Mouse (Mus musculus): ENCODE results near the gene Ddc.

The Ddc gene

DNA sequence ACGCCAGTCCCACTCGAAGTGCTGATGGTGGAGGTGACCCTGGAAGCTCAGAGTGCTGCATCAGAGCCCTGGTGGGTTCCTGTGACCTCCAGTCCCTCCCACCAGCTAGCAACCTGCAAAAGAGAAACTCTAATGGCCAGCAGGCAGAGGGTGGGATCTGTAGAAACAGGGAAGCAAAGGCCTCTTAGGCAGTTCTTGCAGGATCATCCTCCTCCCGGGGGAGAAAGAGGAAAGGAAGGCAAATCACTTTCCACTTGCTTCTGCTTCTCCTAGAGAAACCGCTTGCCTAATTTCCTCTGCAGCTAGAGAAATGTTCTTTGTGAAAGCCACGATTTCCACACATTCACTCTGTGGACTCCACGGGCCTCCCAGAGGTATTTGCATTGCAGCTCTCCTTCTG is 112.5 kb downstream of the Ddc start:
- DNase-seq (ENCODE audit: low read depth, low spot score): no peak

DNA sequence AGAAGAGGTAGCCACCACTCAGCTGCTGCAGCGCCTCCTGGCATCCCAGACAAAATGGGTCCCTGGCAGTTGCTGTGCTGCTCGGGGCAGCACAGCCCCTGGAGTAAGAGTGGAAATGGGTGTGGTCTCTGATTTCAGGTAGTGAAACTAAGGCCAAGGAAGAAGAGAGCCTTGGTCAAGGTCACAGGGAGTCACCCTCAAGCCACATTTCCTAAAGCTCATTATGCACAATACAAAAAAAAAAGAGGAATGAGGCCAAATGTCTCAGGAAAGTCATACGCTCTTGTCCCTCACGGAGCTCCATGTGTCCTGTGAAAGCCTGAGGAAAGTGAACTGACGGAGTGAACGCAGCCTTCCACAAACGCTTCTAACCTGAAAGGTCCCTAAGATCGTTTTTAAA is 116.2 kb downstream of the Ddc start:
- no peak for DNase-seq (ENCODE audit: low read depth, low spot score)

DNA sequence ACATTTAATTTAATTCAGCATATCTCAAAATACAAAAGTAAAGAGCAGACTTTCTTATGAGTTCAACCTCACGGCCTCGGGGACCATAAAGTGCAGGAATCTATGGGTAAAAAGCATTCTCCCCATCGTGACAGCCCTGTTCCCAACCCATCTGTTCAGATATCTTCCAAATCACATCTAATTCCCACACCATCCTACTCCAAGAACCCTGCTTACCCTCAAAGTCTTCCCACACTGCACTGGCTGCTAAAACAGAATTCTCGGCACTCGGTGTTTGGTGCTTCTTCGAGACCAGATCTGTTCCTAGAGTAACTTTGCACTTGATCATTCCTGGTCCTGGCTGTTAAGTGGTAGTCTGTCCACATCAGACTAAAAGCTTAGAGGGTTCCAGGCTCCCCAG is 119.6 kb downstream of the Ddc start:
- no peak for DNase-seq (ENCODE audit: low read depth, low spot score)

DNA sequence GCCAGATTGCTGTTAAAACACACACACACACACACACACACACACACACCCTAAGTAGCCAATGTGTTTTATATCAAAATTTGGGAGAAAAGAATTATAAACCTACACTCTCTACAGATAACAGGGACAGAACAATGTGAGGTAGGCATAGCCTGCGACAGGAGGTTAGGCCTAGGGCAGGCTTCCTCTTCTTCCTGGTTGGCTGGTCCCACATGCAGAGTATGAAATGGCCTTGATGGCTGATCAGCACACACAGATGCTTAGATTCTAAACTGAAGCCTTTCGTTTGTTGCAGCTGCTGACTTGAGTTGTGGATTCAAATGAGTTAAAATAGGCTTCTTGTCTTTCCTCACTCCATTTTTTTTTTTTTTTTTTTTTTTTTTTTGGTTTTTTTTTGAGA is 120.1 kb downstream of the Ddc start:
- no peak for DNase-seq (ENCODE audit: low read depth, low spot score)

DNA sequence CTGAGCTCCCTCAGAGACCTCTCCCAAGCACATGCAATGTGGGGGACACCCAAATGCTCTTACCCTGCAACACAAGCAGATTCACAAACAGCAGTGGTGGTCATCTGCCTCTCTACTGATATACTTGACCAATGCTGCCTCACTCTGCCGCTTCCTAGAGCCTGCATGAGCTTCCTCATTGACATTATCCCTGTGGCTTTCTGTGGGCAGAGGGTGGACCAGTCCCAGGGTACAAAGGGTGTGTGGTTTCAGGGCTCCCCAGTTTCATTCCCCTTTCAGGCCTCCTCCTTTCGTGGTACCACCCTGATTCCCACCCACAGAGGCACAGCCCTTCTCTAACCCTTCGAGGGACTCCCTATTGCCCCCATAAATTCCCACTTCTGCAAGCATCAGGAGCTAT is 120.7 kb downstream of the Ddc start:
- no peak for DNase-seq (ENCODE audit: low read depth, low spot score)

DNA sequence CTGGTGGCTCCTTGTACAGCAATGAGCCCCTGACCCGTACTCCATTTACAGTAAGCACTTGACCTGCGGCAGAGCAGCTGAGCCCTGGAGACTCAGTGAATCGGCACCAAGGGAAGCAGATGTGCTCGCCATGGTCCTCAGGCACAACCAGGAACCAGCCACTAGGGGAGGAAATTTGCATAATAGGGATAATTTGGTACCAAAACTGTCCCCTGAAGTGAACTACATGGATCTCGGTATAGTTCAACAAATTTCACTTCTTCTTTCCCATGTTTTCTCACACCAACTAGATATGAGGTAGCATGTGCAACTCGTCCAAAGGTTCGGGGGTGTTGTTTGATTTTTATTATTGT is 121.1 kb downstream of the Ddc start:
- DNase-seq (ENCODE audit: low read depth, low spot score): no peak

DNA sequence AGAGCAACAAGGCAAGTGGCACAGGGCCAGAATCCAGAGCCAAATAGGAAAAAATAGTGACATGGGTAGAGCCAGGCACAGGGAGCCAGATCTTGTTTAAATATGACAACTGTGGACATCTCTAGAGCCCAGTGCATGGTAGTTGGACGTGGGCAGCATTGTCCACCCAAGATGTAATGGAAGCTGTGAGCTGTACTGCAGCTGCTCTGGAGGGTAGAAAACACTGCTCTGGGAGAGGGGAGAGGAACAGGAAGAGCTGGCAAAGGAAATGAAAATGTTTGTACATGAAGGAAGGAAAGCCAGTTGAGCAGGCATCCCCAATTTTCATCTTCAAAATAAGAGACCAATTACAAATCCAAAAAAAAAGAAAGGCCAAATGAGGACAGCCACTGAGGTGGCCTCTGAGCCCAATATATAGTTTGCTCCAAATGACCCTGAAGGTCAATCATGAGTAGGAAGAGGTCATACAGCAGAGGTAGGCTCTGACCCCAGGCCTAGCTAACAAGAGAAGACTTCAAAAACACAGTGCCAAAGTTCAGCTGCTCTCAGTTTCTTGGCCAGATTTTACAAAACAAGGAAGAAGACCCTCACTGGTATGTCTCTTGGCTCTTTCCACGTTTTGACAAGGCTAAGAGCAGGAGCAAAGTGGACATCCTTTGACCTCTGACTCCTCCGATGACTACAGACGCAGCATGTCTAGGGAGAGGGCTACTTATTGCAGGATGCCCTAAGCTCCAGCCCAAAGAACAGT is 121.7 kb downstream of the Ddc start:
- no peak for DNase-seq (ENCODE audit: low read depth, low spot score)

DNA sequence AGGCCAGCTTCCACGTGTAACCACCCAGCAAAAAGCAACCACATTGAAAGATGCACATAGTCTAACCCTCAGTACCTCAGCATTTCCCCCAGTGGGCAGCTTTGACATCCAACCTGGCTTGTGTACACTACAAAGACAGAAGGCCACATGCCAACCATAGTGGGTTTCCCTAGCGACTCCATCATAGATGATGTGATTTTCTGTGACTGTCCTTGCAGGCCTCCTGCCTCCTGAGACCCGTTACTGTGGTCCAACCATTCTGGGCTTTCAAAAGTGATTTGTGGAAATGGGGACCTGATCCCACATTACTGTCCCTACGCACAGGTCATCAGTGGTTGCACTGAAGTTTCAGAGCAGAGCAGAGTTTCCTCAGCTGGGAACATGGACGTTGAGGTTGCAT is 123.1 kb downstream of the Ddc start:
- DNase-seq (ENCODE audit: low read depth, low spot score): no peak

DNA sequence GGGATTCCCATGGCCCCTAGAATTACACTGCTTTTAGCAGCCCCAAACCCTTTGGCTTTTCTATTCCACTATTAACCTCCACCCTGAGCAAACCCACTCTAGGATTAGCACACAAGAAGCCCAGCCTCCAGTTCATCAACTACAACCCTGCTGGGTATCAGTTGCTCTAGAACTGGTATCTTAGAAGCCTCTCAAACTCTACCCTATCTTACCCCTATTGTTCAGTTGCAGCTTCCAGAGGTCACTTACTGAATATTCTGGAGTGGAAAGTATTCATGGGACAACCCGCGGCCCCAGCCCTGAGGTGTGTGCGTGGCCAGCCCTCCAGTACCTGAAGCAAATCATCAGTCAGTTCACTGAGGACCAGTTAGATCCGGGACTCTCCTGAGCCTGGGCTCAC is 123.6 kb downstream of the Ddc start:
- no peak for DNase-seq (ENCODE audit: low read depth, low spot score)

DNA sequence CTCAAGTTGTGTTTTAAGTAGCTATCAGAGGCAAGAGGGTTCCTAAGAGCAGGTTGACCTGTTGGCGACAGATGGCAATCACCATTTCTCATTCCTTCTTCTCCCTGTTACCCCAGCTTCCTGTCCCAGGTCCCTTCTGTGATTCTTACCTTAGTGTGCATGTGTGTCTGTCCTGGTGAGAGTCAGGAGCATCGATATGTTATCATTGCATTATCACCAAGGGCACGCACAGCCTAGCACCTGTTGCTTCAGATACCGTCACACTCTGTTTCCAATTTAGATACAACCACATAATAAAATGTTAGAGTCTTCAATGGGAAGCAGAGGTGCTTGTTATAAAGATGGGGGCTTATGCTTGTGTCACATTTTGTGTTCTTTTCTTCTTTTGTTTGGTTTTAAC is 125.7 kb downstream of the Ddc start:
- DNase-seq (ENCODE audit: low read depth, low spot score): no peak

DNA sequence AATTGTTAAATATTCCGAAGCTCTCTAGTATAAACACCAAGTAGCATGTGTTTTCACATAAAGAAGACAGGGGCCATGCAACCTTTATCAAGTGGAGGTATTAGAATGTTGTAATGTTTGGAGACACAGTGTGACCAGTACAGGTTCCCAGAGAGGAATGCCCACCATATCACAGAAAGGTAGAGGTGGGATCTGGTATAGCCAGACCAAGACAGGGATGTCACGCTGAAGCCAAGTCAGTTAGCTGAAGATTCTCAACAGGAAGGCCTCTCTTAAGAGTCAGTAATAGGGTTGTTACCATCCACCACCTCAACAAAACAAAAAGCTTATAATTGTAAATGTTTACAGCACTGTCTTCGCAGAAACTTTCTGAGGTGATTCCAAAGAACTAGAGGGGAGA is 127.3 kb downstream of the Ddc start:
- no peak for DNase-seq (ENCODE audit: low read depth, low spot score)

DNA sequence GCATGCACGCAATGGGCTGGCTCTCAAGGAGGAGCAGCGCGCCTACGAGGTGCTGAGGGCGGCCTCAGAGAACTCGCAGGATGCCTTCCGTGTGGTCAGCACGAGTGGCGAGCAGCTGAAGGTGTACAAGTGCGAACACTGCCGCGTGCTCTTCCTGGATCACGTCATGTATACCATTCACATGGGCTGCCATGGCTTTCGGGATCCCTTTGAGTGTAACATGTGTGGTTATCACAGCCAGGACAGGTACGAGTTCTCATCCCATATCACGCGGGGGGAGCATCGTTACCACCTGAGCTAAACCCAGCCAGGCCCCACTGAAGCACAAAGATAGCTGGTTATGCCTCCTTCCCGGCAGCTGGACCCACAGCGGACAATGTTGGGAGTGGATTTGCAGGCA is 128.7 kb downstream of the Ddc start:
- DNase-seq (ENCODE audit: low read depth, low spot score): no peak

DNA sequence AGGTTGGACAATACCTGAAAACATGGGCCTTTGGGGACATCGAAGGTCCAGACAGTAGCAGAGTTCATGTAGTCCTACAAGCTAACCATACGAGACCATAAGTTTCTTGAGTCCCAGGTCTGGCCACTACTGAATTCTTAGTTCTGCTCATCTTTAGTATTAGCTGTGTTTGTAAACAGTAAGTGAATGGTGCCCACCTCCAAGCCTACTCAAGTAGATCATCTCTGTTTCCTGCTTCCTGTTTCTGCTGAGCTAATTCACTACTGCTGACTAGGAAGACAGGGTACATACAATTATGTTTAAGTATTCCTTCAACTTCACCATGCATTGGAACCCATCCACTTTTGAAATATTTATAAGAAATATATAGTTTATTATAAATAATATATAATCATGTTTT is 129.9 kb downstream of the Ddc start:
- DNase-seq (ENCODE audit: low read depth, low spot score): no peak

DNA sequence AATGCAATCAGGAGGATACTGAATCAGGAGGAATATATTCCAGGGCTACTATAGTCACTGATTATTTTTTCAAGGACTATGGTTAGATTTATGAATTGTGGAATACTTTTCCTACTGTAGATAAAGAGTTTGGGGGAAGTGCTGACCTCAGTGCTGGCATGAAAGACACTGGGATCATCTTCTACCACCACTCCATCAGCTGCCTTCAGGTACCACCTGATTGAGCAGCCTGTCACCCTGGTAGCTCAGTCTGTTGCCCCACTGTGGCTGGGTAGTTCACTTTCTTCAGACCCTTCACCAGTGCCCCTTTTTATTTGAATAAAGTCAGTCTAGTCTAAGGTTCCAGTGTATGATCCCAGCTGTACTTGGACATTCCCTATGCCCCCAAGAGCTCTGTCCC is 131.2 kb downstream of the Ddc start:
- DNase-seq (ENCODE audit: low read depth, low spot score): no peak

DNA sequence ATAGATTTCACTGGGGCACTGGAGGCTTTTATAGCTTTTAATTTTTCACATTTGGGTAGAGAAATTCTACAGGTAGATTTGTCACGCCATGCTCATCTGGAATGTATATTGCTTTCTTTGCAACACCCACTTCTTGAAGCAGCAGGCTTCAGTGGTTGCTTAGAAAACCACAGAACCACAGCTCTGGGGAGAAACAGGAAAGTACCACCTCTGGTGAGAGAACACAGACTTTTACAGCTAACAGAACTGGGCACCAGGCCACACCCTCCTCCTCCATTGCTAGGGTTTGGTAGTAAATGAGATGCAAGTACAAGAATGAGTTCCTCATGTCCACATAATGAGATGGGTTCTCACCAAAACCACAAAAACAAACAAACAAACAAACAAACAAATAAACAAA is 131.8 kb downstream of the Ddc start:
- DNase-seq (ENCODE audit: low read depth, low spot score): no peak

DNA sequence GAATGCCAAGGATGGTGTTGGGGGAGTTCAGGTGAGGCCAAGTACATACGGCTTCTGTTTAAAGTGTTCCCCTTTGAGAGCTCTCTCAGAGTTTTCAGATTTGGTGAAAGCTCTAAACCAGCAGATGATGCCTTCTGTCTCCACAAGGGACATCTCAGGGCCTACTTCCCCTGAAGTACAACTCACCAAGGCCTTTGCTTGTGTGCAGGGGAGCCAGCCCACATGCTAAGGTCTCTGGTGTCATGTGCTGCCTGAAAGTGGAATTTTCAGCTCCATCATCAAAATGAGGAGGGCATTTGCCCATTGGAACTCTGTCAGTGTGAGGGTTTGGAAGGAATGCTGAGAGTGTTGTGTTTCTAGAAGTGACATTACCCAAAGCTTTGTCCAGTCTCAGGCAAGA is 132.5 kb downstream of the Ddc start:
- no peak for DNase-seq (ENCODE audit: low read depth, low spot score)
